Mouse (Mus musculus) heart, embryonic 13.5 days (tissue): ENCODE data around the gene Lrrc25. TPM values are rescaled to one million over a fixed set of nuclear protein-coding genes. Genes with fewer than 3 reads are reported as not detected.

Experiments used
- ATAC-seq: fragments of 200-750 bp; cut with Nextera tagmentation; 2 replicates; pipeline ENCODE4 v1.8.0; 2017; ENCODE audit warnings: moderate TSS enrichment; ENCODE audit not compliant: insufficient number of reproducible peaks, low FRiP score, low TSS enrichment; ENCODE audit errors: extremely low read depth
- H3K27ac ChIP-seq: fragments of 300-500 bp; sonication (generic); replicated peaks from 2 replicates; pipeline ENCODE4 v1.5.1; 2015; ENCODE audit warnings: moderate library complexity, mild to moderate bottlenecking, inconsistent platforms
- H3K27me3 ChIP-seq: fragments of 300-500 bp; sonication (generic); replicated peaks from 2 replicates; pipeline ENCODE4 v1.6.1; 2015; ENCODE audit warnings: mild to moderate bottlenecking, inconsistent platforms
- H3K36me3 ChIP-seq: fragments of 300-500 bp; sonication (generic); 2 replicates; pipeline ENCODE4 v1.6.1; 2015; ENCODE audit warnings: mild to moderate bottlenecking, inconsistent platforms
- H3K4me1 ChIP-seq: fragments of 300-500 bp; sonication (generic); 2 replicates; pipeline ENCODE4 v1.6.1; 2015; ENCODE audit warnings: inconsistent platforms
- H3K4me2 ChIP-seq: fragments of 300-500 bp; sonication (generic); 2 replicates; pipeline ENCODE4 v1.6.1; 2015; ENCODE audit warnings: inconsistent platforms, mild to moderate bottlenecking, moderate library complexity
- H3K4me3 ChIP-seq: fragments of 300-500 bp; sonication (generic); 2 replicates; pipeline ENCODE4 v1.5.1; 2015; ENCODE audit warnings: moderate library complexity, mild to moderate bottlenecking, inconsistent platforms
- H3K9ac ChIP-seq: fragments of 300-500 bp; sonication (generic); 2 replicates; pipeline ENCODE4 v1.6.1; 2015; ENCODE audit warnings: inconsistent platforms, mild to moderate bottlenecking, moderate library complexity
- H3K9me3 ChIP-seq: fragments of 300-500 bp; sonication (generic); 2 replicates; pipeline ENCODE4 v1.6.1; 2016; ENCODE audit warnings: inconsistent platforms
- WGBS: fragments of 180-500 bp; shearing (Covaris S2); methylation state at CpG from one replicate; pipeline ENCODE4 v1.1.7; 2015; ENCODE audit warnings: mixed read lengths; 5-methylcytosine and 5-hydroxymethylcytosine counted together
- polyA plus RNA-seq: library from polyadenylated mRNA; unstranded; fragments of >200 nt; fragmentation: Nextera tagmentation; extraction: Ambion mirVana; gene quantifications from 2 replicates; pipeline ENCODE4 v1.2.1, GENCODE M21; 2015

The Lrrc25 gene
- polyA plus RNA-seq, 1 experiment from 2014 or later = 2.7 TPM

DNA sequence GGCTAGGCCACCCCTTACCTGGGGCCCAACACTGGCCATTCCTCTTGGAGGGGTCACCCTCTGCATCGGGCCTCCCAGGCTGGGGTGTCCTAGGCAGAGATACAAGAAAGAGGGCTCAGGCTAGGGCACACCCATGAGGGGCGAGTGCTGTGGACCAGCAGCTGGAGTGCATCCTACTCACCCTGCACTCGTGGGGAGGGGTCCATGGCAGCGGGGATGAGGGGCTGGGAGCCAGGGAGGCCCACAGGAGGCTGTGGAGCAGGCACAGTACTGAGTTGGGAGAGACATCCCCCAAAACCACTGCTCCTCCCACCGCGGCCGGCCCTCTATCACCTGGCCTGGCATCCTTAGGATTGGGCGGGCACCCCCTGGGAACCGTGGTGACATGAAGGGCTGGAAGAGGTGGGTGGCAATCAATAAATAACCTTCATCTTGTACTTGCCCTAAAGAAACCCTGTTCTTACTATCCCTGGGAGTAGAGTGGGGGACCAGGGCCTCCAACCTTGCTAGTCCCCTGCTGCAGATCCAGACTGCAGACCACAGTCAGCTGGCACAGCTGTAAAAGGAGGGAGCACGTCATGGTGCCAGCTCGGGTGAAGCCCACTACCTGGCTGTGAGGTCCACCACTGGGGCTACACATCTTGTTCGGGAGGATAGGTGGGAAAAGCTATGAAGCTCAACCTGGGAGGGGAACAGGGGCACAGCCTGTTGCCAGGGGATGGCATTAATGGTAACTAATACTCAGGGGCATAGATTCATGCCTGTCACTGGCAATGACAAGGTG is 16.3 kb upstream of the Lrrc25 start:
- no peak overlapping the region for H3K9ac ChIP-seq
- no peaks in the 10 kb centered on the region; the same call in 1 of the 2 replicates for H3K27me3 ChIP-seq
- WGBS = 82% methylated on average over 12 of the region's 12 CpGs
- H3K4me2 ChIP-seq = no peak overlapping the region
- no peak overlapping the region for H3K4me3 ChIP-seq
- no peak for ATAC-seq
- H3K36me3 ChIP-seq = peaks cover 54% of the 10 kb centered on the region
- H3K4me1 ChIP-seq = peaks cover 70% of the 10 kb centered on the region
- no peaks in the 10 kb centered on the region for H3K9me3 ChIP-seq
- H3K27ac ChIP-seq = no peak overlapping the region

DNA sequence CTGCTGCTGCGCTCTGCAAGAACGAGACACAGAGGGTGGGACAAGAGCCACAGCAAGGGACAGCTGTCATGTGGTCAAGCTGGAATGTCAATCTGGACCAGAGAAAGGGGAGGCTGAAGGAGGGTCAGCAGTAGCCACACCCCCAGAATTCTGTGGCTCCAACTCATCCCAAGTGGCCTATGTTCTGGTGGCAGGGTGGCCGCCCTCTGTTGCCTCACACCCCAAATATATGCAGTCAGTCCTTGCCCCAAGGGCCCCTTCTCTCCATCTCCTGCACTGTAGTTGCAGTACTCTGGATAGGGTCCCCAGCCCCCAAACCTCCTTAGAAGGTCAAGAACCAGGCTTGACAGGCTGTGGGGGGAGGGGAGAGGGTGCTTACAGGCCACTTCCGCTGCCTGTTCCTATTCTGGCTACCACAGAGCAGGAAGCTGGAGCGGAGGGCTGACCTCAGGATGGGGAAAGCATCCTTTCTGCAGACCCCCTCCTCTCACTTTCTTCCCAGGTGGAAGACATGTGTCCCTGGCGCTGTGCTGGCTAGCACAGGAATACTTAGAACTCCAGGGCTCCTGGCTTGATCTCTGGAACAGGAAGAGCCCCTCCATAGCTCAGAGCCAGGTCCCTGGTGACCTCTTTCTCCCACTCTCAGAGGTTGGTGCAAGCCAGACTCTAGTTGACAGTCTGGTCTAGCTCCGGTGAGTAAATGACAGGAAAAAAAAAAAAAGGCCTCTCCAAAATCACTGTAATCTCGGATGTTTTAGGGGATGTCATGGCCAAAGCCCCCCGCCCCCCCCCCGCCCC is 15.3 kb upstream of the Lrrc25 start:
- Histone ChIP-seq H3K4me3 (peak overlapping the region; percentile 30), H3K4me1 (peaks cover 60% of the 10 kb centered on the region), H3K9ac (peak overlapping the region; percentile 64), H3K27ac (peak overlapping the region; percentile 71), H3K9me3 (no peaks in the 10 kb centered on the region), H3K36me3 (peaks cover 49% of the 10 kb centered on the region), H3K4me2 (peak overlapping the region; percentile 65), H3K27me3 (no peaks in the 10 kb centered on the region; the same call in 1 of the 2 replicates)
- ATAC-seq = no peak
- WGBS = 20% methylated on average over 10 of the region's 10 CpGs

DNA sequence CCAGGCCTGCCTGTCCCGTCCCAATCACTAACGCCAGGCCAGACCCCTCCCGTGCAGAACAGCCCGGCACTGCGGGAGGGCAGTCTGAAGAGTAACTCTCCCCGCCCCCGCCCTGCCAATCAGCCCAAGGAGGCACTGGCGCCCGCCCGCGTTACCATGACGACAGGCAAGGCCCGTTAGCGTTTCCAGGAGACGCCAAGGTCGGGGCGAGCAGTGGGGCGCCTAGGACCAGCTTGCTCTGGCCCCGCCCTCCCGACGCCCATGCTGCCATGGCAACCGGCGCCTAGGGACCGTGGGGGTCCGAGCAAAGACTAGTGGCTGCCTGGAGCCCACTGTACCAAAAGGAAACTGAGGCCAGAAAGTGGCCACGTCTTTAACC is 14.7 kb upstream of the Lrrc25 start:
- ATAC-seq = no peak; the same call in 1 of the 2 replicates
- peak overlapping the region; percentile 65 for H3K4me2 ChIP-seq
- H3K9me3 ChIP-seq = no peaks in the 10 kb centered on the region
- WGBS = 2% methylated on average over 26 of the region's 26 CpGs
- peak overlapping the region; percentile 71 for H3K27ac ChIP-seq
- H3K4me1 ChIP-seq = peaks cover 60% of the 10 kb centered on the region
- H3K4me3 ChIP-seq = peak overlapping the region; percentile 30
- no peaks in the 10 kb centered on the region; the same call in 1 of the 2 replicates for H3K27me3 ChIP-seq
- peak overlapping the region; percentile 64 for H3K9ac ChIP-seq
- peaks cover 43% of the 10 kb centered on the region for H3K36me3 ChIP-seq

DNA sequence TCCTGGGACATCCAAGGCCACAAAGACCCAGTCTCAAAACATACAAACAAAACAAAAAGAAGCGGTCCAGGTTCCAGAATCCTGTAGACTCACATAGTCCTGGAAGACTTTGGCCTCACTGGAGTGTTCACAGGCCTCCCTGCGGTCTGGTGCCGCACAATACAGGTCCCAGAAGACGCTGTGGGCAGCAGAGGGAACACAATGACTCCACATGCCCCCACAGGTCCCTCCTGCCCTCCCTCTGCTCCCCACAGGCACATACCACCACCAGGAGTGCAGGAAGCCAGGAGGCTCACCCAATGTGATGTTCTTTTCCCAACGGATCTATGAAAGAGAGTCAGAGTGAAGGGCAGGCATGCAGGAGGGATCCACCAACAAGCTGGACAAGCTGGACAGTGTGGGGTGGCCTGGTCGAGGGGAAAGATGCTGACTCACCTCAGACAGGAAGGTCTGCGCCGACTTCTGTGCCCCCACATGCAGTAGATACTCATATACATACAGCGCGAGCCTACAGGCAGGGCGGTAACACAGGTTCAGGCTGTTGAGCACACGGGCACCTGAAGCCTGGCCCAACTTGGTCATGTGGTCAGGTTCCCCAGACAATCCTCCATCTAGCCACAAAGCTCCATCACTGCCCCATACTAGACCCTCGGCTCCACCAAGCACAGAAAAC is 13.7 kb upstream of the Lrrc25 start:
- ATAC-seq = no peak
- Histone ChIP-seq H3K9ac (no peak overlapping the region), H3K4me2 (no peak overlapping the region), H3K27ac (no peak overlapping the region), H3K27me3 (no peaks in the 10 kb centered on the region; the same call in 1 of the 2 replicates), H3K36me3 (peaks cover 33% of the 10 kb centered on the region), H3K9me3 (no peaks in the 10 kb centered on the region), H3K4me1 (peaks cover 58% of the 10 kb centered on the region), H3K4me3 (no peak overlapping the region)
- 92% methylated on average over 13 of the region's 13 CpGs for WGBS

DNA sequence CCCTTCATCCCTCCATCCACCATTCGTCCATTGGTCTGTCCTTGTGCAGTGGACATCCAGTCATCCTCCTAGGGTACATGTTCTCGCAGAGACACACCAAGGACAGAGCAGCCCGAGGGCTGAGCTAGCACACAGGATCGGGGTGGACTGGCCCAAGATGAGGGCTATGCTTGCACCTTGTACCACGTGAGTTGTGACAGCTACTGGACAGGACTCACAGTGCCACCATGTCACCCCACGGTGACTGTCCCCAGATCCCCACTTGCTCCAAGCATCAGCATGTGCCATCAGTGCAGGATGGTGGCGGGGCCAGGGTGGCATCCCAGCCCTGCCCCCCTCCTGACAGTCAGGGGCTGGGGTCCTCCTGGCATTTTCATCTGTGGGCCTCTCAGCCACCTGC is 11.4 kb upstream of the Lrrc25 start:
- no peaks in the 10 kb centered on the region for H3K9me3 ChIP-seq
- H3K9ac ChIP-seq = no peak overlapping the region
- no peak overlapping the region for H3K27ac ChIP-seq
- peaks cover 25% of the 10 kb centered on the region for H3K36me3 ChIP-seq
- WGBS = 78% methylated on average over 7 of the region's 7 CpGs
- H3K4me2 ChIP-seq = no peak overlapping the region
- no peak overlapping the region for H3K4me3 ChIP-seq
- peaks cover 56% of the 10 kb centered on the region for H3K4me1 ChIP-seq
- no peak for ATAC-seq
- no peaks in the 10 kb centered on the region; the same call in 1 of the 2 replicates for H3K27me3 ChIP-seq

DNA sequence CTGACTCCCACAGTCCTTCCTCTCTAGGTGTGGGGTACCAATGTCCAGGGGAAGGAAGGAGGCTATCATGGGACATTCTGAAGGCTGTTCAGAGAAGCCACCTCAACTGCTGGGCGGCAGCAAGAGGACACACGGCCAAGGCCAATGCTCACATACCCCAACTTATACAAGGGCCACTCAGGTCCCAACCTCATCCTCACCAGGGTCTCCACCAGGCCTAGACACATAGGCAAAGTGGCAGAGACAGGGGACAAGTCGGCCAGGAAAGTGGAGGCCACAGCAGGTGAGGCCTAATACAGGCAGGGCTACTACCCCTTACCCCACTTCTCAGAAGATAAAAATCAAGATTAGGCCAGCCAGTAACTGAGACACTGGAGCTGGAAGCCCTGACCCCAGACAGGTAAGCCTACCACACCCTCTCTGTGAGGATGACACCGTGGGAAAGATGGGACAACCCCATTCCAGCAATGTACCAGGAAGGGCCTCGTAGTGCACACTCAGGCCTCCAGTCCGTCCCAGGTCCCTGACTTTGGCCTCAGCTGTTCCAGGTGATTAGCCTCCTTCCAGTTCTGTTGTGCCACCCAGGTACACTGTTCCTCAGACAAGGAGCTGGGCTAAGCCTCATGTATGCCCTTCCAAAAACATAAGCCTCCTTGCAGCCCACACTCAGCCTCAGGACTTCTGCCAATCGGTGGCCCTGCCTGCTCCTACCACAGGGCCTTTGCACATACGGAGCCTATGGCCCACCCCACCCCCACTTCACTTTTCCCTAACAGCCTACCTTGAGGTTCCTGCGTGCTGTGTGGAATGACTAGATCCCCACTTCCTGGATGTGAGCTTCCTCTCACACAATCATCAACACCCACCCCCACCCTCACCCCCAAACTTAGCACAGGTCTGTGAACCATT is 9.8 kb upstream of the Lrrc25 start:
- WGBS = 83% methylated on average over 9 of the region's 9 CpGs
- Histone ChIP-seq H3K9me3 (no peaks in the 10 kb centered on the region), H3K4me2 (peak overlapping the region; percentile 99), H3K9ac (no peak overlapping the region), H3K27me3 (no peaks in the 10 kb centered on the region), H3K27ac (no peak overlapping the region), H3K36me3 (peaks cover 21% of the 10 kb centered on the region), H3K4me1 (peaks cover 50% of the 10 kb centered on the region), H3K4me3 (no peak overlapping the region)
- ATAC-seq = no peak

DNA sequence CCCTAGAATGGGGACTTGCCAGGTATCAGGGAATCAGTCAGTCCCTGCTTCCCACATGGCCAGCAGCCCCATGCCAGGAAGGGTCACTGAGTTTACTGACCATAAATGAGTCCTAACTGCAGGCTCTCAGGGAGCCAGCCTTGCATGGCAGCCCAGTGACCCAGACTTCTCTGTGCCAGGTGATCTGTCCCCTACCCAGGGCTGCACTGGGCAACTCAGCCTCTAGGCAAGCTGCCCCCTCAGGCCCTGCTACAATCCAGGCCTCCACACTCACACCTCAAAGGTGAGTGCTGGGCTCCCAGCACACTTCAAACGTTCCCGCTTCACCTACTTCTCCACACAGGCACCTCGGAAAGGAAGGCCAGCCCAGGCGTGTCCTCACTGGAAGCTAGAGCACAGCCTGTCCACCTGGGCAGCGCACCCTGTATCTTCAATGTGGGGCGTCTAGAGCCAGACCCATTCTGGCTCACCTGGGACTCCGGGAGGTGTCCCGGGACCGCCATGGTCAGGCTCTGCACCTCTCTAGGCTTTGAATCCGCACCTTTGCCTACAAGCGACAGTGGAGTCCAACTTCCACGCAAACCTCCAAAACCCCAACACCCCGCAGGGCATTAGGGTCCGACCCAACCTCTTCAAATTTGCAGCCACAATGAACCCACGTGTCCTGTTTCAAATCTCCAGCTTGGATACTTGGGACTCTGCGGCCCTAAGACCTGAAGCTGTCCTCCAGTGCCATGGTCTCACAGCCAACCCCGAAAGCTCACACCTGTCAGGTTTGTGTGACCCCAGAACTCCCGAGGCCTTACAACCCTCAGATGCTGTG is 9.0 kb upstream of the Lrrc25 start:
- ATAC-seq = no peak
- H3K27ac ChIP-seq = no peak overlapping the region
- WGBS = 62% methylated on average over 18 of the region's 18 CpGs
- H3K9ac ChIP-seq = peak overlapping the region; percentile 96
- peak overlapping the region; percentile 99 for H3K4me2 ChIP-seq
- H3K4me1 ChIP-seq = peaks cover 46% of the 10 kb centered on the region
- H3K36me3 ChIP-seq = peaks cover 18% of the 10 kb centered on the region
- peak overlapping the region; percentile 87 for H3K4me3 ChIP-seq
- no peaks in the 10 kb centered on the region for H3K27me3 ChIP-seq
- H3K9me3 ChIP-seq = no peaks in the 10 kb centered on the region

DNA sequence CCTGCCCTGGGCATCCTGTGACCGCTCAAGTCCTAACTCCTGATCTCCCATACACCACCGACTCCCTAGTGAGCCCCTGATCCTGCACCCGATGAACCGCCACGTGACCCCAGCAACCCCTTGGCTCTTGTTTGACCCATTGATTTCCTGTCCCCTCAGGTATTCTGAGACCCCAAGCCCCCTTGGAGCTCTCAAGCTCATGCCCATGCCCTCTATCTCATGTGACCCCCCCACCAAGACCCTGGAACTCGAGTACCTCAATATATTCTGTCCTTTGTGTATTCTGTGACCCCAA is 8.4 kb upstream of the Lrrc25 start:
- Histone ChIP-seq H3K36me3 (peaks cover 12% of the 10 kb centered on the region), H3K4me1 (peaks cover 46% of the 10 kb centered on the region), H3K4me2 (peak overlapping the region; percentile 99), H3K9ac (peak overlapping the region; percentile 96), H3K9me3 (no peaks in the 10 kb centered on the region), H3K4me3 (peak overlapping the region; percentile 87), H3K27me3 (no peaks in the 10 kb centered on the region), H3K27ac (peak overlapping the region; percentile 99; the same call in 1 of the 2 replicates)
- no peak for ATAC-seq
- WGBS = 32% methylated on average over 6 of the region's 6 CpGs

DNA sequence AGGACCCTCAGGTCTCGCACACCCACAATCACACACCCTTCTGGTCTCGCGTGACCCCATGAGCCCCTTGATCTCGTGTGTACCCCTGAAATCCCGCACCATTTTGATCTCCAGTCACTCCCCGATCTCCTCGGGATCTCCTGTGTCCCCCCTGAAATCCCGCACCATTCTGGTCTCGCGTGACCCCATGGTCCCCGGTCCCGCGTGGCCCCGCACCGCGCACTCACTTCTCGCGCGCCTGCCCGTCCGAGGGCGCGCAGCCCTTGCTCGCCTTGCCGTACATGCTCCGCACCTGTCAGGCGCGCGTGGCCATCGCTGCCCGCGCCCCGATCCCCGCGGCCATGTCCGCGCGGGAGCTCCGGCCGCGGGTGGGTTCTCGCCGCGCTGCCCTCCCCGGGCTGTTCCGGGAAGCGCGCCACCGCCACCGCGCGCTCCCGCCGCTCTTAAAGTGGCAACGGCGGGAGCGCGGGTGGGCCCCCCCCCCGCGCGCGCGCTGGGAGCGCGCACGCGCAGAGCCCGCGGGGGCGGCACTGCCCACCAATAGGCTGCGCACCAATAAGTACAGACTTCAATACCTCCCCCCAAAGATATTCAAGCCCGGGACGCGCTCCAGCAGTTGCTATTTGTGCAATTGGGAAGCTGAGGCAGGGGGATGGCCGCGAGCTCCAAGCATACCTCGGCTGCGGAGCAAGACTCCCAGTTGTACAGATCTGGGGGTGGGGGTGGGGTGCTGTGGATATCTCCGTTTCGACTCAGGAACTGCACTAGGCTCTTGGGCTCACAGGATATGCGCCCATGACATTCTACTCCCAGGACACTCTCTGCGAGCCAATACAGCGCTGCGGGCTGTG is 7.8 kb upstream of the Lrrc25 start:
- Histone ChIP-seq H3K9ac (peak overlapping the region; percentile 96), H3K4me2 (peak overlapping the region; percentile 99), H3K36me3 (peaks cover 6% of the 10 kb centered on the region), H3K27ac (peak overlapping the region; percentile 99), H3K27me3 (no peaks in the 10 kb centered on the region), H3K4me1 (peaks cover 46% of the 10 kb centered on the region), H3K4me3 (peak overlapping the region; percentile 87), H3K9me3 (no peaks in the 10 kb centered on the region)
- no peak for ATAC-seq
- 2% methylated on average over 71 of the region's 84 CpGs for WGBS
